Mouse (Mus musculus) Patski (cell line): Measurements from ENCODE around the gene Alox12b. TPM values are rescaled to one million over a fixed set of nuclear protein-coding genes. Genes with fewer than 3 reads are reported as not detected.

ENCODE experiments used
- ATAC-seq: fragments of 100-300 bp; one replicate; pipeline ENCODE4 v1.8.0; 2021
- CTCF ChIA-PET: fragments of 350-600 bp; sonication (Branson Sonifier 250); formaldehyde crosslinking; loops from one replicate; lab custom pipeline; 2022; ENCODE audit warnings: inconsistent platforms; lab: Charles Lee
- POLR2A ChIA-PET: fragments of 350-600 bp; sonication (Branson Sonifier 250); formaldehyde crosslinking; loops from one replicate; lab custom pipeline; 2022; ENCODE audit warnings: antibody characterized with exemption, inconsistent platforms; lab: Charles Lee
- DNase-seq: peaks from one replicate; pipeline ENCODE4 v3.0.0-alpha.2; 2011; ENCODE audit warnings: low read depth, low spot score
- H3K27me3 ChIP-seq: fragments of 371-371 bp; one replicate; pipeline ENCODE4 v1.5.1; 2021
- CTCF ChIP-seq: fragments of 100-300 bp; IDR thresholded peaks from one replicate; pipeline ENCODE4 v1.5.1; 2021
- in situ Hi-C: fragments of 300-500 bp; cut with MboI; formaldehyde crosslinking; loops from 3 replicates; pipeline ENCODE4 v1.11.1; 2018; ENCODE audit warnings: low pct_unique_long_range_greater_than_20kb, mixed read lengths
- polyA plus RNA-seq: library from polyadenylated mRNA; unstranded; gene quantifications from one replicate; pipeline ENCODE4 v1.2.3, GENCODE M21; 2021

Alox12b gene
- not detected for polyA plus RNA-seq

GRCm38 (mm10) chr11:69156800-69157199 is at the start of gene Alox12b:
Alox12b (plus strand) TSS chr11:69156989.
- peaks cover 43% of the 10 kb centered on the region for H3K27me3 ChIP-seq
- no peak for TF ChIP-seq CTCF
- in situ Hi-C loops: no loop called here
- POLR2A ChIA-PET: no interaction called here
- DNase-seq (no peak), ATAC-seq (no peak)
- CTCF ChIA-PET: no interaction called here

GRCm38 (mm10) chr11:69107676-69108075 is 49.1 kb upstream of the Alox12b start:
- no peaks in the 10 kb centered on the region for H3K27me3 ChIP-seq
- DNase-seq: no peak
- no peak for TF ChIP-seq CTCF
- ATAC-seq: no peak
- in situ Hi-C loops: no loop called here
- ChIA-PET CTCF (no interaction called here), POLR2A (no interaction called here)

GRCm38 (mm10) chr11:69108223-69108622 is 48.6 kb upstream of the Alox12b start:
- ATAC-seq: no peak
- in situ Hi-C loops: no loop called here

GRCm38 (mm10) chr11:69109032-69109900 is 47.5 kb upstream of the Alox12b start:
- POLR2A ChIA-PET: interaction anchor here (1.1 to 3.2 kb wide), 2 partner anchors 9 to 42 kb away, joined by 3 to 16 read pairs; no protein-coding TSS in a partner anchor

More at GRCm38 (mm10) chr11:69108223-69108622, 48.6 kb upstream of the Alox12b start:
- DNase-seq: no peak
- TF ChIP-seq CTCF: no peak
- H3K27me3 ChIP-seq: no peaks in the 10 kb centered on the region
- ChIA-PET CTCF (interaction anchor here (0.9 kb wide), 1 partner anchor 16 kb away, joined by 3 read pairs; no protein-coding TSS in a partner anchor), POLR2A (no interaction called here)

GRCm38 (mm10) chr11:69110319-69111046 is 46.3 kb upstream of the Alox12b start:
- in situ Hi-C loops: no loop called here
- POLR2A ChIA-PET: interaction anchor here (1.0 to 3.2 kb wide), 4 partner anchors 10 to 43 kb away, joined by 3 to 16 read pairs (median 4); no protein-coding TSS in a partner anchor
- ATAC-seq: no peak
- CTCF ChIA-PET: interaction anchor here (0.7 to 1.8 kb wide), 3 partner anchors 13 to 44 kb away, joined by 3 to 5 read pairs (median 4); partner anchors contain the start of gene Per1
- no peaks in the 10 kb centered on the region for H3K27me3 ChIP-seq
- no peak for DNase-seq
- no peak for TF ChIP-seq CTCF

More at GRCm38 (mm10) chr11:69109032-69109900, 47.5 kb upstream of the Alox12b start:
- ATAC-seq (no peak), DNase-seq (no peak)
- H3K27me3 ChIP-seq: no peaks in the 10 kb centered on the region
- CTCF ChIA-PET: interaction anchor here (0.9 to 1.8 kb wide), 4 partner anchors 8 to 17 kb away, joined by 3 to 5 read pairs (median 4); partner anchors contain the start of gene Per1
- in situ Hi-C loops: no loop called here
- TF ChIP-seq CTCF: no peak

GRCm38 (mm10) chr11:69111051-69111810 is 45.6 kb upstream of the Alox12b start:
- in situ Hi-C loops: no loop called here
- POLR2A ChIA-PET: interaction anchor here (1.0 to 3.2 kb wide), 3 partner anchors 11 to 17 kb away, joined by 3 to 16 read pairs (median 4); no protein-coding TSS in a partner anchor
- CTCF ChIA-PET: interaction anchor here (1.4 to 1.8 kb wide), 2 partner anchors 8 to 14 kb away, joined by 5 read pairs; no protein-coding TSS in a partner anchor
- no peak for DNase-seq
- H3K27me3 ChIP-seq: no peaks in the 10 kb centered on the region
- no peak for ATAC-seq
- TF ChIP-seq CTCF: no peak

- TF ChIP-seq CTCF: no peak
- CTCF ChIA-PET: interaction anchor here (1.4 to 2.5 kb wide), 2 partner anchors 9 to 45 kb away, joined by 5 to 7 read pairs; no protein-coding TSS in a partner anchor
Observed at GRCm38 (mm10) chr11:69111865-69112264, 44.9 kb upstream of the Alox12b start.

GRCm38 (mm10) chr11:69114018-69114417 is 42.8 kb upstream of the Alox12b start:
- ATAC-seq (no peak), DNase-seq (no peak)
- ChIA-PET CTCF (interaction anchor here (1.4 to 2.5 kb wide), 3 partner anchors 19 to 54 kb away, joined by 4 to 7 read pairs (median 5); partner anchors contain the start of genes Borcs6 and Per1), POLR2A (no interaction called here)
- TF ChIP-seq CTCF: no peak
- in situ Hi-C loops: no loop called here
- no peaks in the 10 kb centered on the region for H3K27me3 ChIP-seq

More at GRCm38 (mm10) chr11:69111865-69112264, 44.9 kb upstream of the Alox12b start:
- ATAC-seq (no peak), DNase-seq (no peak)
- in situ Hi-C loops: no loop called here
- H3K27me3 ChIP-seq: no peaks in the 10 kb centered on the region
- POLR2A ChIA-PET: interaction anchor here (3.2 kb wide), 1 partner anchor 11 kb away, joined by 16 read pairs; no protein-coding TSS in a partner anchor

GRCm38 (mm10) chr11:69114621-69115020 is 42.2 kb upstream of the Alox12b start:
- ATAC-seq (no peak), DNase-seq (no peak)
- CTCF ChIA-PET: interaction anchor here (1.4 kb wide), 1 partner anchor 55 kb away, joined by 4 read pairs; the partner anchor contains the start of gene Borcs6
- in situ Hi-C loops: no loop called here
- POLR2A ChIA-PET: no interaction called here
- no peaks in the 10 kb centered on the region for H3K27me3 ChIP-seq
- TF ChIP-seq CTCF: no peak
